Mouse (Mus musculus) G1E (cell line): ENCODE results near the gene Wnt6.

Experiments
- CTCF ChIP-seq: IDR thresholded peaks from 2 replicates; pipeline ENCODE4 v1.5.1; 2012; ENCODE audit warnings: low read depth, low read length, inconsistent platforms, mixed read lengths
- GATA1 ChIP-seq: IDR thresholded peaks from 2 replicates; pipeline ENCODE4 v1.6.1; 2012; ENCODE audit warnings: borderline replicate concordance, low read length, inconsistent platforms, mixed read lengths
- GATA2 ChIP-seq: IDR thresholded peaks from 2 replicates; pipeline ENCODE4 v1.6.1; 2012; ENCODE audit warnings: low read depth, low read length, inconsistent platforms, borderline replicate concordance
- TAL1 ChIP-seq: conservative IDR thresholded peaks from 2 replicates; pipeline ENCODE4 v1.6.1; 2012; ENCODE audit warnings: low read depth, low read length, inconsistent platforms, mixed read lengths

DNA sequence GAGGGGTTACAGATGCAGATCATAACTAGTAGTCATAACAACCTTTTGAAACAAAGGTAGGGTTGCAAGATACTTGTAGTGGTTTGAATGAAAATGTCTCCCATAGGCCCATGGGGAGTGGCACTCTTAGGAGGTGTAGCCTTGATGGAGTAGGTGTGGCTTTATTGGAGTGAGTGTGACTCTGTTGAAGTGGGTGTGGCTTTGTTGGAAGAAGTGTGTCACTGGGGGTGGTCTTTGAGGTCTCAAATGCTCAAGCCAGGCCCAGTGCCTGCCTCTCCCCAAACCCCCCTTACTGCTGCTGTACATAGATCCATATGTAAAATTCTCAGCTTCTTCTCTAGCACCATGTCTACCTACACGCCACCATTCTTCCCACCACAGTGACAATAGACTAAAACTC lies 46.8 kb downstream of the Wnt6 start:
- TF ChIP-seq CTCF: no peak
- TF ChIP-seq TAL1: no peak
- no peak for TF ChIP-seq GATA2
- TF ChIP-seq GATA1: no peak
